Mouse (Mus musculus) G1E (cell line): ENCODE measurements around the gene Gpc5. TPM values are rescaled to one million over a fixed set of nuclear protein-coding genes. Genes with fewer than 3 reads are reported as not detected.

Source experiments
- ATAC-seq: 2 replicates; pipeline ENCODE4 v1.8.0; 2016; ENCODE audit warnings: mild to moderate bottlenecking; ENCODE audit not compliant: insufficient number of reproducible peaks, poor library complexity, low FRiP score, severe bottlenecking; ENCODE audit errors: extremely low read depth
- DNase-seq: peaks from one replicate; pipeline ENCODE4 v3.0.0; 2012; ENCODE audit warnings: low spot score
- H3K27me3 ChIP-seq: 2 replicates; pipeline ENCODE4 v1.6.1; 2012; ENCODE audit warnings: mild to moderate bottlenecking, low read length, inconsistent platforms; ENCODE audit not compliant: insufficient read depth
- H3K36me3 ChIP-seq: replicated peaks from 2 replicates; pipeline ENCODE3; 2012; ENCODE audit warnings: mild to moderate bottlenecking, inconsistent platforms
- H3K4me1 ChIP-seq: 2 replicates; pipeline ENCODE4 v1.6.1; 2012; ENCODE audit warnings: low read depth, low read length, inconsistent platforms, mixed read lengths; ENCODE audit not compliant: insufficient read depth
- H3K4me3 ChIP-seq: 2 replicates; pipeline ENCODE4 v1.5.1; 2012; ENCODE audit warnings: low read depth, mild to moderate bottlenecking, inconsistent platforms, low read length, moderate library complexity, mixed read lengths
- H3K9me3 ChIP-seq: replicated peaks from 2 replicates; pipeline ENCODE4 v1.6.1; 2012; ENCODE audit warnings: inconsistent platforms
- CTCF ChIP-seq: IDR thresholded peaks from 2 replicates; pipeline ENCODE4 v1.5.1; 2012; ENCODE audit warnings: low read depth, low read length, inconsistent platforms, mixed read lengths
- GATA1 ChIP-seq: IDR thresholded peaks from 2 replicates; pipeline ENCODE4 v1.6.1; 2012; ENCODE audit warnings: borderline replicate concordance, low read length, inconsistent platforms, mixed read lengths
- GATA2 ChIP-seq: IDR thresholded peaks from 2 replicates; pipeline ENCODE4 v1.6.1; 2012; ENCODE audit warnings: low read depth, low read length, inconsistent platforms, borderline replicate concordance
- POLR2AphosphoS5 ChIP-seq: IDR thresholded peaks from 2 replicates; pipeline ENCODE4 v1.6.1; 2012; ENCODE audit warnings: low read depth, low read length, inconsistent platforms; ENCODE audit not compliant: insufficient replicate concordance
- TAL1 ChIP-seq: conservative IDR thresholded peaks from 2 replicates; pipeline ENCODE4 v1.6.1; 2012; ENCODE audit warnings: low read depth, low read length, inconsistent platforms, mixed read lengths
- polyA plus RNA-seq: library from polyadenylated mRNA; stranded (reverse); fragments of >175 nt; gene quantifications from 2 replicates; pipeline ENCODE4 v1.2.3, GENCODE M21; 2012
- total RNA-seq, 2 experiments: library from RNA; stranded (forward) in 1 of 2; stranded (reverse) in 1 of 2; fragments of 200-1000 nt in 1 of 2; fragments of >200 nt in 1 of 2; fragmentation: Nextera tagmentation in 1 of 2; gene quantifications; 2 replicates each; pipeline ENCODE4 v1.2.3; 2014 to 2017

Gene Gpc5
- total and polyA plus RNA-seq, 3 experiments: 0.16 TPM; not detected in 2

- H3K9me3 ChIP-seq: peaks cover 8% of the 10 kb centered on the region
- ATAC-seq (no peak), DNase-seq (no peak)
- no peak for TF ChIP-seq GATA1
- TF ChIP-seq CTCF: no peak
- no peak for TF ChIP-seq TAL1
- H3K27me3 ChIP-seq: no peaks in the 10 kb centered on the region
- H3K36me3 ChIP-seq: no peaks in the 10 kb centered on the region
- H3K4me3 ChIP-seq: no peak overlapping the region
- H3K4me1 ChIP-seq: no peaks in the 10 kb centered on the region
Measured at GRCm38 (mm10) chr14:116137772-116138171, 1045.8 kb downstream of the Gpc5 start.

GRCm38 (mm10) chr14:116162586-116162985 lies 1070.6 kb downstream of the Gpc5 start:
- H3K27me3 ChIP-seq: no peaks in the 10 kb centered on the region
- peaks cover 11% of the 10 kb centered on the region for H3K9me3 ChIP-seq
- H3K36me3 ChIP-seq: no peaks in the 10 kb centered on the region
- no peaks in the 10 kb centered on the region for H3K4me1 ChIP-seq
- no peak for ATAC-seq
- no peak for DNase-seq
- no peak overlapping the region for H3K4me3 ChIP-seq
- TF ChIP-seq GATA2: no peak
- no peak for TF ChIP-seq GATA1
- no peak for TF ChIP-seq POLR2AphosphoS5
- TF ChIP-seq TAL1: no peak
- TF ChIP-seq CTCF: no peak

GRCm38 (mm10) chr14:116167401-116167800 lies 1075.4 kb downstream of the Gpc5 start:
- no peak for DNase-seq
- Histone ChIP-seq H3K4me3 (no peak overlapping the region), H3K36me3 (no peaks in the 10 kb centered on the region), H3K4me1 (no peaks in the 10 kb centered on the region), H3K9me3 (peaks cover 21% of the 10 kb centered on the region), H3K27me3 (no peaks in the 10 kb centered on the region)
- ATAC-seq: no peak
- no peak for TF ChIP-seq GATA2
- TF ChIP-seq TAL1: no peak
- TF ChIP-seq GATA1: no peak
- no peak for TF ChIP-seq POLR2AphosphoS5
- no peak for TF ChIP-seq CTCF

GRCm38 (mm10) chr14:116169129-116169528 lies 1077.1 kb downstream of the Gpc5 start:
- no peak for DNase-seq
- no peak for TF ChIP-seq GATA1
- Histone ChIP-seq H3K27me3 (no peaks in the 10 kb centered on the region), H3K4me3 (no peak overlapping the region), H3K4me1 (no peaks in the 10 kb centered on the region), H3K36me3 (no peaks in the 10 kb centered on the region), H3K9me3 (peaks cover 18% of the 10 kb centered on the region)
- ATAC-seq: no peak

- no peak for ATAC-seq
- H3K27me3 ChIP-seq: no peaks in the 10 kb centered on the region
Measured at GRCm38 (mm10) chr14:116186981-116187380, 1095.0 kb downstream of the Gpc5 start.

GRCm38 (mm10) chr14:116206977-116207376 lies 1115.0 kb downstream of the Gpc5 start:
- Histone ChIP-seq H3K27me3 (no peaks in the 10 kb centered on the region), H3K9me3 (peaks cover 20% of the 10 kb centered on the region), H3K4me3 (no peak overlapping the region), H3K36me3 (no peaks in the 10 kb centered on the region), H3K4me1 (no peaks in the 10 kb centered on the region)
- ATAC-seq: no peak
- TF ChIP-seq GATA2: no peak
- no peak for TF ChIP-seq GATA1
- no peak for TF ChIP-seq POLR2AphosphoS5
- TF ChIP-seq TAL1: no peak
- TF ChIP-seq CTCF: no peak
- no peak for DNase-seq

More at GRCm38 (mm10) chr14:116186981-116187380, 1095.0 kb downstream of the Gpc5 start:
- TF ChIP-seq GATA2: no peak
- no peak for TF ChIP-seq GATA1
- no peak for TF ChIP-seq POLR2AphosphoS5
- TF ChIP-seq CTCF: no peak
- TF ChIP-seq TAL1: no peak
- Histone ChIP-seq H3K36me3 (no peaks in the 10 kb centered on the region), H3K9me3 (peaks cover 11% of the 10 kb centered on the region; the same call in 1 of the 2 replicates), H3K4me3 (no peak overlapping the region), H3K4me1 (no peaks in the 10 kb centered on the region)
- DNase-seq: no peak

- peaks cover 13% of the 10 kb centered on the region for H3K9me3 ChIP-seq
- H3K4me3 ChIP-seq: no peak overlapping the region
- no peak for ATAC-seq
- TF ChIP-seq GATA2 (no peak), GATA1 (no peak), CTCF (no peak), POLR2AphosphoS5 (no peak), TAL1 (no peak)
- H3K36me3 ChIP-seq: no peaks in the 10 kb centered on the region
- H3K4me1 ChIP-seq: no peaks in the 10 kb centered on the region
- DNase-seq: no peak
- H3K27me3 ChIP-seq: no peaks in the 10 kb centered on the region
Measured at GRCm38 (mm10) chr14:116208581-116208980, 1116.6 kb downstream of the Gpc5 start.
